Mouse (Mus musculus) MEL (cell line): ENCODE results near the gene Gm2888.
"Not testable (repeated sequence)": the region's sequence is repeated elsewhere in the genome, so short reads cannot be mapped to it uniquely, and the experiment has no call there.

Experiments
- CTCF ChIP-seq, 3 experiments: IDR thresholded peaks in 2 of 3; conservative IDR thresholded peaks in 1 of 3; 2 replicates each; pipeline ENCODE4 v1.5.1; 2011 to 2012; ENCODE audit warnings: low read length in 3 of 3, low read depth in 2 of 3, mild to moderate bottlenecking in 2 of 3, improper control_type of control experiment in 1 of 3, inconsistent platforms in 1 of 3, mixed read lengths in 1 of 3, moderate library complexity in 1 of 3; ENCODE audit not compliant: control insufficient read depth in 1 of 3, insufficient read depth in 1 of 3, poor library complexity in 1 of 3, severe bottlenecking in 1 of 3
- E2F4 ChIP-seq: IDR thresholded peaks from 2 replicates; pipeline ENCODE4 v1.6.1; 2011; ENCODE audit warnings: low read depth, low read length, improper control_type of control experiment, borderline replicate concordance
- MAFK ChIP-seq: IDR thresholded peaks from 2 replicates; pipeline ENCODE4 v1.6.1; 2011; ENCODE audit warnings: low read depth, mild to moderate bottlenecking, low read length, improper control_type of control experiment, borderline replicate concordance
- MAX ChIP-seq: IDR thresholded peaks from 2 replicates; pipeline ENCODE4 v1.6.1; 2011; ENCODE audit warnings: low read length, improper control_type of control experiment
- MYC ChIP-seq: IDR thresholded peaks from 2 replicates; pipeline ENCODE4 v1.6.1; 2011; ENCODE audit warnings: low read depth, mild to moderate bottlenecking, low read length, improper control_type of control experiment, moderate library complexity
- POLR2A ChIP-seq, 2 experiments: IDR thresholded peaks; 2 replicates each; pipeline ENCODE4 v1.6.1; 2011 to 2012; ENCODE audit warnings: low read length in 2 of 2, mild to moderate bottlenecking in 2 of 2, control low read depth in 1 of 2, improper control_type of control experiment in 1 of 2, low read depth in 1 of 2, moderate library complexity in 1 of 2; ENCODE audit not compliant: control insufficient read depth in 1 of 2, insufficient read depth in 1 of 2, poor library complexity in 1 of 2
- RAD21 ChIP-seq: IDR thresholded peaks from 2 replicates; pipeline ENCODE4 v1.6.1; 2011; ENCODE audit warnings: mild to moderate bottlenecking, low read depth, low read length, improper control_type of control experiment
- USF1 ChIP-seq: IDR thresholded peaks from 2 replicates; pipeline ENCODE4 v1.6.1; 2014; ENCODE audit warnings: low read depth, mild to moderate bottlenecking, inconsistent platforms, low read length, improper control_type of control experiment, moderate library complexity

DNA sequence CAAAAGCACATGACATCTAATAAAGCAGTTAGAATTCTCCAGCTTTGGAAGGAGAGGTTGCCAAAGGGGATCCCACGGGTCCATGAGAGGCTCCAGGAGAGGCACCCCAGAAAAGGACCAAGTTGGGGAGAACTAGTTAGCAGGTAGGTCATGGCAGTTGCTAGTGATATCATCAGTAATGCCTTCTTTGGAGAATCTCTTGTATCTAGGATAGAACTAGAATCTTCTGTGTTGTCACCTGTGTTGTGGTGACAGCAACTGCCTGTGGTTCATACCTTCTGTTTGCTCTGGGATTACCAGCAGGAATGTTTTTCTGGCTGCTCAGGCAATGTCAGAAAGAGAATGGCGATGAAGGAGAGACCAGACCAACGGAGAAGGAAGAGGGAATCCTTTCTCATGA, at the start of gene Gm2888:
- TF ChIP-seq RAD21; E2F4; CTCF (IDR thresholded peaks at IDR 0.05 in 2 of 3, conservative IDR thresholded peaks at IDR 0.05 in 1 of 3; ENCODE audit: control insufficient read depth in 1 of 3, insufficient read depth in 1 of 3, low read depth in 2 of 3, low read length in 3 of 3, poor library complexity in 1 of 3, severe bottlenecking in 1 of 3); POLR2A (IDR thresholded peaks at IDR 0.05; ENCODE audit: control insufficient read depth in 1 of 2, insufficient read depth in 1 of 2, low read depth in 1 of 2, low read length in 2 of 2, poor library complexity in 1 of 2); MYC; USF1; MAFK; MAX: not testable (repeated sequence)
